Mouse (Mus musculus): ENCODE data around the gene Rab44. TPM values are rescaled to one million over a fixed set of nuclear protein-coding genes. Genes with fewer than 3 reads are reported as not detected.

Rab44 gene
- polyA plus RNA-seq, 1 experiment from 2014 or later: 1.4 TPM

GRCm38 (mm10) chr17:29155355-29156135 is 41.6 kb downstream of the Rab44 start:
- TF ChIP-seq CTCF (IDR thresholded peaks at IDR 0.05; ENCODE audit: low read depth): no peak
- peak; percentile 30 for TF ChIP-seq EP300 (optimal IDR thresholded peaks at IDR 0.05)
- Histone ChIP-seq H3K9ac (ENCODE audit: low read length) (no peak overlapping the region), H3K27ac (replicated peaks) (peak overlapping the region; percentile 74), H3K36me3 (ENCODE audit: control insufficient read depth, insufficient read depth, low read length) (no peaks in the 10 kb centered on the region), H3K9me3 (ENCODE audit: control insufficient read depth, low read length) (no peaks in the 10 kb centered on the region), H3K4me2 (replicated peaks; ENCODE audit: low read depth) (no peak overlapping the region), H3K4me1 (replicated peaks; ENCODE audit: control insufficient read depth, insufficient read depth) (peaks cover 5% of the 10 kb centered on the region), H3K4me3 (ENCODE audit: low read depth, low read length) (no peak overlapping the region), H3K27me3 (ENCODE audit: control insufficient read depth, insufficient read depth, low read length) (no peaks in the 10 kb centered on the region)
- ATAC-seq (ENCODE audit: low FRiP score, low TSS enrichment): peak; percentile 50; the same call in 1 of the 2 replicates
- peak; percentile 60 for DNase-seq (ENCODE audit: low spot score)
- 51% methylated on average over 12 of the region's 12 CpGs for WGBS

- peak overlapping the region; percentile 74 for H3K27ac ChIP-seq (replicated peaks)
- no peak for ATAC-seq (ENCODE audit: low FRiP score, low TSS enrichment)
Observed at GRCm38 (mm10) chr17:29156396-29156795, 42.5 kb downstream of the Rab44 start.

DNA sequence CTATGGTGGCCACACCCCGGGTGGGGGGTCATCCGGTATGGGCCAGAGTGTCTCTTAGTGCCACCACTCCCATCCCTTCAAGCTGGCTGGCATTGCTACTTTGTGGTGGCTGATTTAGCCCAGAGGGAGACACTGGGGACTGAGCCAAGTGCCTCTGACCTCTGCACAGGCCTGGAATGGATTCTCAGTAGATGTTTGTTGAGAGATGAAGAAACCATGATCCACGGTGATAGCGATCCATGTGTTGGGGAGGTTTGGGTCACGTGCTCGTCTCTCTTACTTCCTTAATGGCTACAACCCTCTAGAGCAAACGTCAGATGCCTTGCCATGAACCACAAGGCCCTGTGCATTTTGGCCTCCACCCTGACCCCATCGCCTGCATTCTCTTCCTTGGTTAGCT is 42.9 kb downstream of the Rab44 start:
- no peaks in the 10 kb centered on the region for H3K36me3 ChIP-seq (ENCODE audit: control insufficient read depth, insufficient read depth, low read length)
- H3K9me3 ChIP-seq (ENCODE audit: control insufficient read depth, low read length): no peaks in the 10 kb centered on the region
- H3K27ac ChIP-seq (replicated peaks): peak overlapping the region; percentile 74; the same call in 1 of the 2 replicates
- ATAC-seq (ENCODE audit: low FRiP score, low TSS enrichment): peak; percentile 48
- peak; percentile 27 for DNase-seq (ENCODE audit: low spot score)
- no peaks in the 10 kb centered on the region for H3K27me3 ChIP-seq (ENCODE audit: control insufficient read depth, insufficient read depth, low read length)
- no peak overlapping the region for H3K4me2 ChIP-seq (replicated peaks; ENCODE audit: low read depth)
- WGBS: 57% methylated on average over 8 of the region's 8 CpGs
- TF ChIP-seq CTCF (IDR thresholded peaks at IDR 0.05; ENCODE audit: low read depth): no peak
- no peak for TF ChIP-seq EP300 (optimal IDR thresholded peaks at IDR 0.05)
- no peak overlapping the region for H3K4me3 ChIP-seq (ENCODE audit: low read depth, low read length)
- H3K4me1 ChIP-seq (replicated peaks; ENCODE audit: control insufficient read depth, insufficient read depth): peaks cover 5% of the 10 kb centered on the region
- H3K9ac ChIP-seq (ENCODE audit: low read length): no peak overlapping the region

More at GRCm38 (mm10) chr17:29156396-29156795, 42.5 kb downstream of the Rab44 start:
- Histone ChIP-seq H3K27me3 (ENCODE audit: control insufficient read depth, insufficient read depth, low read length) (no peaks in the 10 kb centered on the region), H3K4me3 (ENCODE audit: low read depth, low read length) (no peak overlapping the region), H3K4me2 (replicated peaks; ENCODE audit: low read depth) (no peak overlapping the region), H3K9me3 (ENCODE audit: control insufficient read depth, low read length) (no peaks in the 10 kb centered on the region), H3K9ac (ENCODE audit: low read length) (no peak overlapping the region), H3K36me3 (ENCODE audit: control insufficient read depth, insufficient read depth, low read length) (no peaks in the 10 kb centered on the region), H3K4me1 (replicated peaks; ENCODE audit: control insufficient read depth, insufficient read depth) (peaks cover 5% of the 10 kb centered on the region)
- DNase-seq (ENCODE audit: low spot score): no peak
- TF ChIP-seq CTCF (IDR thresholded peaks at IDR 0.05; ENCODE audit: low read depth): no peak
- TF ChIP-seq EP300 (optimal IDR thresholded peaks at IDR 0.05): no peak
- 72% methylated on average over 16 of the region's 16 CpGs for whole genome bisulfite sequencing

- DNase-seq (ENCODE audit: low spot score): no peak
- Histone ChIP-seq H3K27me3 (ENCODE audit: control insufficient read depth, insufficient read depth, low read length) (no peaks in the 10 kb centered on the region), H3K36me3 (ENCODE audit: control insufficient read depth, insufficient read depth, low read length) (no peaks in the 10 kb centered on the region), H3K9me3 (ENCODE audit: control insufficient read depth, low read length) (no peaks in the 10 kb centered on the region), H3K4me1 (replicated peaks; ENCODE audit: control insufficient read depth, insufficient read depth) (peaks cover 5% of the 10 kb centered on the region), H3K27ac (replicated peaks) (no peak overlapping the region), H3K9ac (ENCODE audit: low read length) (no peak overlapping the region), H3K4me2 (replicated peaks; ENCODE audit: low read depth) (no peak overlapping the region), H3K4me3 (ENCODE audit: low read depth, low read length) (no peak overlapping the region)
- 88% methylated on average over 11 of the region's 15 CpGs for WGBS
- TF ChIP-seq EP300 (optimal IDR thresholded peaks at IDR 0.05) (no peak), CTCF (IDR thresholded peaks at IDR 0.05; ENCODE audit: low read depth) (no peak)
- ATAC-seq (ENCODE audit: low FRiP score, low TSS enrichment): no peak
Observed at GRCm38 (mm10) chr17:29158899-29159298, 45.0 kb downstream of the Rab44 start.

- no peak for ATAC-seq (ENCODE audit: low FRiP score, low TSS enrichment)
Observed at GRCm38 (mm10) chr17:29159320-29159719, 45.4 kb downstream of the Rab44 start.

More at GRCm38 (mm10) chr17:29159320-29159719, 45.4 kb downstream of the Rab44 start:
- DNase-seq (ENCODE audit: low spot score): no peak
- WGBS: 87% methylated on average over 4 of the region's 5 CpGs
- Histone ChIP-seq H3K9ac (ENCODE audit: low read length) (no peak overlapping the region), H3K27ac (replicated peaks) (peak overlapping the region; percentile 49; the same call in 1 of the 2 replicates), H3K9me3 (ENCODE audit: control insufficient read depth, low read length) (no peaks in the 10 kb centered on the region), H3K27me3 (ENCODE audit: control insufficient read depth, insufficient read depth, low read length) (no peaks in the 10 kb centered on the region), H3K36me3 (ENCODE audit: control insufficient read depth, insufficient read depth, low read length) (no peaks in the 10 kb centered on the region), H3K4me1 (replicated peaks; ENCODE audit: control insufficient read depth, insufficient read depth) (peaks cover 5% of the 10 kb centered on the region), H3K4me2 (replicated peaks; ENCODE audit: low read depth) (no peak overlapping the region), H3K4me3 (ENCODE audit: low read depth, low read length) (no peak overlapping the region)
- TF ChIP-seq CTCF (IDR thresholded peaks at IDR 0.05; ENCODE audit: low read depth) (no peak), EP300 (optimal IDR thresholded peaks at IDR 0.05) (no peak)
